ENCODE assay signal across 17 mouse cellular contexts in genomic region chr10:5141471-5141870, GRCm38 (mm10).
"Had no signal": no experiment of that assay in that cellular context is flagged by ENCODE, and none has a peak within 500 bp of the region (broad histone marks: within the 10 kb centered on the region; RNA-seq: fewer than 3 reads in every experiment).

No protein-coding gene starts in this region.

- DNase-seq: retina, postnatal 1 day; right cerebral cortex, adult 18-20 months; right cerebral cortex, postnatal 14 days; right cerebral cortex, postnatal 25 days; right cerebral cortex, postnatal 4 days; spleen, adult 18-20 months; thymus, adult 18-20 months; thymus, adult 2 months; thymus, postnatal 14 days; thymus, postnatal 25 days; thymus, postnatal 36 days; thymus, postnatal 4 days had no signal

- H3K4me1 ChIP-seq: neural tube, embryonic 12.5 days; neural tube, embryonic 13.5 days; neural tube, embryonic 15.5 days; stomach, embryonic 15.5 days had no signal

- H3K27ac ChIP-seq: neural tube, embryonic 12.5 days; neural tube, embryonic 13.5 days; neural tube, embryonic 15.5 days; stomach, embryonic 15.5 days; stomach, postnatal 0 days had no signal

- H3K36me3 ChIP-seq: neural tube, embryonic 12.5 days had no signal

- H3K4me2 ChIP-seq: neural tube, embryonic 12.5 days; neural tube, embryonic 13.5 days; neural tube, embryonic 15.5 days; stomach, embryonic 15.5 days had no signal

- H3K4me3 ChIP-seq: neural tube, embryonic 12.5 days; neural tube, embryonic 13.5 days; neural tube, embryonic 15.5 days; stomach, embryonic 15.5 days had no signal

- H3K27me3 ChIP-seq: neural tube, embryonic 12.5 days; neural tube, embryonic 13.5 days; neural tube, embryonic 15.5 days; stomach, embryonic 15.5 days had no signal
